Mouse (Mus musculus): ENCODE results near the gene Il27ra. TPM values are rescaled to one million over a fixed set of nuclear protein-coding genes. Genes with fewer than 3 reads are reported as not detected.

Il27ra gene
- total RNA-seq, 2 experiments from 2014 or later, result 0.73 to 1.5 TPM

GRCm38 (mm10) chr8:84066291-84066930, 24.0 kb upstream of the Il27ra start, which contains the start of gene Rfx1:
Rfx1 (plus strand) TSS chr8:84066834.
- peak; percentile 81 for ATAC-seq (ENCODE audit: poor library complexity, severe bottlenecking)

GRCm38 (mm10) chr8:84065457-84066072, 23.2 kb upstream of the Il27ra start:
- no peak for ATAC-seq (ENCODE audit: poor library complexity, severe bottlenecking)

- no peak for ATAC-seq (ENCODE audit: poor library complexity, severe bottlenecking)
These were observed 22.6 kb upstream of the Il27ra start, which contains the start of gene Gm10643 for GRCm38 (mm10) chr8:84065037-84065436. Gm10643 (minus strand) TSS chr8:84065137.

GRCm38 (mm10) chr8:84063861-84064610, 21.6 kb upstream of the Il27ra start:
- peak; percentile 10; the same call in 1 of the 2 replicates for ATAC-seq (ENCODE audit: poor library complexity, severe bottlenecking)

- ATAC-seq (ENCODE audit: poor library complexity, severe bottlenecking), result no peak
These were observed 17.9 kb upstream of the Il27ra start for GRCm38 (mm10) chr8:84060245-84060644.

GRCm38 (mm10) chr8:84059226-84059625, 16.8 kb upstream of the Il27ra start:
- ATAC-seq (ENCODE audit: poor library complexity, severe bottlenecking), result no peak

GRCm38 (mm10) chr8:84057827-84058226, 15.4 kb upstream of the Il27ra start:
- no peak for ATAC-seq (ENCODE audit: poor library complexity, severe bottlenecking)

- no peak for ATAC-seq (ENCODE audit: poor library complexity, severe bottlenecking)
These were observed 10.8 kb upstream of the Il27ra start for GRCm38 (mm10) chr8:84053229-84053628.

GRCm38 (mm10) chr8:84052746-84053145, 10.4 kb upstream of the Il27ra start:
- ATAC-seq (ENCODE audit: poor library complexity, severe bottlenecking), result no peak

GRCm38 (mm10) chr8:84048171-84048570, 5.8 kb upstream of the Il27ra start:
- no peak for ATAC-seq (ENCODE audit: poor library complexity, severe bottlenecking)

GRCm38 (mm10) chr8:84046505-84046904, 4.1 kb upstream of the Il27ra start:
- no peak for ATAC-seq (ENCODE audit: poor library complexity, severe bottlenecking)

- no peak for ATAC-seq (ENCODE audit: poor library complexity, severe bottlenecking)
These were observed 2.5 kb upstream of the Il27ra start, which contains the start of gene Rln3 for GRCm38 (mm10) chr8:84044900-84045299. Rln3 (minus strand) TSS chr8:84045000.

GRCm38 (mm10) chr8:84044103-84044502, 1.7 kb upstream of the Il27ra start:
- no peak for ATAC-seq (ENCODE audit: poor library complexity, severe bottlenecking)

GRCm38 (mm10) chr8:84042948-84043342, 556 bp upstream of the Il27ra start:
- no peak for ATAC-seq (ENCODE audit: poor library complexity, severe bottlenecking)

- ATAC-seq (ENCODE audit: poor library complexity, severe bottlenecking), result peak; percentile 64
These were observed 3.3 kb downstream of the Il27ra start for GRCm38 (mm10) chr8:84039050-84039449.

GRCm38 (mm10) chr8:84038015-84038414, 4.4 kb downstream of the Il27ra start:
- no peak for ATAC-seq (ENCODE audit: poor library complexity, severe bottlenecking)

- ATAC-seq (ENCODE audit: poor library complexity, severe bottlenecking), result no peak
These were observed 9.6 kb downstream of the Il27ra start for GRCm38 (mm10) chr8:84032777-84033176.

- no peak for ATAC-seq (ENCODE audit: poor library complexity, severe bottlenecking)
These were observed 13.1 kb downstream of the Il27ra start for GRCm38 (mm10) chr8:84029272-84029671.

- no peak for ATAC-seq (ENCODE audit: poor library complexity, severe bottlenecking)
These were observed 14.9 kb downstream of the Il27ra start for GRCm38 (mm10) chr8:84027449-84027848.

GRCm38 (mm10) chr8:84025863-84026262, 16.5 kb downstream of the Il27ra start:
- ATAC-seq (ENCODE audit: poor library complexity, severe bottlenecking), result peak; percentile 68

- ATAC-seq (ENCODE audit: poor library complexity, severe bottlenecking), result peak; percentile 53; the same call in 1 of the 2 replicates
These were observed 18.2 kb downstream of the Il27ra start for GRCm38 (mm10) chr8:84024171-84024570.

- no peak for ATAC-seq (ENCODE audit: poor library complexity, severe bottlenecking)
These were observed 18.8 kb downstream of the Il27ra start for GRCm38 (mm10) chr8:84023631-84024030.

Data from megakaryocyte, adult 5-6 weeks (primary cell).